Mouse (Mus musculus): ENCODE measurements at regions not wholly inside any gene's neighbourhood (a gene's known extent, or its start where the extent isn't known, plus 50 kb on each side); places are given as distances from the start of the nearest gene placed in this dataset.

GRCm38 (mm10) chr15:88468810-88469209 is 131.3 kb upstream of the Zdhhc25 start:
- no peak for TF ChIP-seq GATA1 (IDR thresholded peaks at IDR 0.05; ENCODE audit: borderline replicate concordance, low read length)
- TF ChIP-seq FLI1 (IDR thresholded peaks at IDR 0.05; ENCODE audit: low read length): no peak
